Mouse (Mus musculus): Measurements from ENCODE around the gene Ckap4. TPM values are rescaled to one million over a fixed set of nuclear protein-coding genes. Genes with fewer than 3 reads are reported as not detected.

The Ckap4 gene
- total RNA-seq, 2 experiments from 2014 or later = 20.2 to 20.3 TPM

GRCm38 (mm10) chr10:84542802-84543658, 9.2 kb upstream of the Ckap4 start:
- DNase-seq (ENCODE audit: low spot score in 2 of 2) = no peak
- Histone ChIP-seq H3K4me3 (no peak overlapping the region), H3K27ac (no peak overlapping the region)
- peak; percentile 56 for TF ChIP-seq CTCF (conservative IDR thresholded peaks at IDR 0.05)

GRCm38 (mm10) chr10:84539651-84540050, 5.8 kb upstream of the Ckap4 start:
- TF ChIP-seq CTCF (conservative IDR thresholded peaks at IDR 0.05) = no peak
- DNase-seq (ENCODE audit: low spot score in 2 of 2) = no peak
- no peak overlapping the region for H3K4me3 ChIP-seq
- H3K27ac ChIP-seq = no peak overlapping the region

GRCm38 (mm10) chr10:84535859-84536258, 2.0 kb upstream of the Ckap4 start:
- H3K27ac ChIP-seq = 0 out of 2 replicates have a peak overlapping the region, but pooled peaks have one; percentile 18

GRCm38 (mm10) chr10:84535458-84535857, 1.6 kb upstream of the Ckap4 start:
- DNase-seq (ENCODE audit: low spot score in 2 of 2) = no peak
- no peak for TF ChIP-seq CTCF (conservative IDR thresholded peaks at IDR 0.05)
- H3K27ac ChIP-seq = peak overlapping the region; percentile 23; the same call in 1 of the 2 replicates
- no peak overlapping the region for H3K4me3 ChIP-seq

More at GRCm38 (mm10) chr10:84535859-84536258, 2.0 kb upstream of the Ckap4 start:
- no peak for DNase-seq (ENCODE audit: low spot score in 2 of 2)
- H3K4me3 ChIP-seq = no peak overlapping the region
- TF ChIP-seq CTCF (conservative IDR thresholded peaks at IDR 0.05) = no peak

GRCm38 (mm10) chr10:84532911-84533882, 665 bp downstream of the Ckap4 start:
- no peak for TF ChIP-seq CTCF (conservative IDR thresholded peaks at IDR 0.05)
- Histone ChIP-seq H3K4me3 (peak overlapping the region; percentile 66), H3K27ac (peak overlapping the region; percentile 64)
- DNase-seq (ENCODE audit: low spot score in 2 of 2) = no peak

- no peak for TF ChIP-seq CTCF (conservative IDR thresholded peaks at IDR 0.05)
- peak overlapping the region; percentile 66 for H3K4me3 ChIP-seq
- DNase-seq (ENCODE audit: low spot score in 2 of 2) = no peak
- peak overlapping the region; percentile 64; the same call in 1 of the 2 replicates for H3K27ac ChIP-seq
Measured at GRCm38 (mm10) chr10:84532191-84532889, 1.5 kb downstream of the Ckap4 start.

GRCm38 (mm10) chr10:84531576-84531975, 2.3 kb downstream of the Ckap4 start:
- DNase-seq (ENCODE audit: low spot score in 2 of 2) = no peak
- Histone ChIP-seq H3K27ac (no peak overlapping the region), H3K4me3 (no peak overlapping the region)
- TF ChIP-seq CTCF (conservative IDR thresholded peaks at IDR 0.05) = no peak

GRCm38 (mm10) chr10:84530388-84530787, 3.5 kb downstream of the Ckap4 start:
- H3K27ac ChIP-seq = no peak overlapping the region
- DNase-seq (ENCODE audit: low spot score in 2 of 2) = no peak
- no peak overlapping the region for H3K4me3 ChIP-seq
- TF ChIP-seq CTCF (conservative IDR thresholded peaks at IDR 0.05) = no peak

- no peak overlapping the region for H3K4me3 ChIP-seq
- TF ChIP-seq CTCF (conservative IDR thresholded peaks at IDR 0.05) = no peak
- no peak overlapping the region for H3K27ac ChIP-seq
- DNase-seq (ENCODE audit: low spot score in 2 of 2) = no peak
Measured at GRCm38 (mm10) chr10:84527631-84528030, 6.2 kb downstream of the Ckap4 start.

- H3K4me3 ChIP-seq = no peak overlapping the region
Measured at GRCm38 (mm10) chr10:84527070-84527469, 6.8 kb downstream of the Ckap4 start.

GRCm38 (mm10) chr10:84526488-84526887, 7.4 kb downstream of the Ckap4 start:
- TF ChIP-seq CTCF (conservative IDR thresholded peaks at IDR 0.05) = no peak

More at GRCm38 (mm10) chr10:84527070-84527469, 6.8 kb downstream of the Ckap4 start:
- no peak for TF ChIP-seq CTCF (conservative IDR thresholded peaks at IDR 0.05)
- DNase-seq (ENCODE audit: low spot score in 2 of 2) = no peak
- no peak overlapping the region for H3K27ac ChIP-seq

GRCm38 (mm10) chr10:84523682-84524081, 10.2 kb downstream of the Ckap4 start:
- H3K27ac ChIP-seq = no peak overlapping the region
- TF ChIP-seq CTCF (conservative IDR thresholded peaks at IDR 0.05) = peak; percentile 69
- DNase-seq (ENCODE audit: low spot score in 2 of 2) = no peak
- no peak overlapping the region for H3K4me3 ChIP-seq

More at GRCm38 (mm10) chr10:84526488-84526887, 7.4 kb downstream of the Ckap4 start:
- Histone ChIP-seq H3K27ac (no peak overlapping the region), H3K4me3 (no peak overlapping the region)
- DNase-seq (ENCODE audit: low spot score in 2 of 2) = no peak

Measured in layer of hippocampus, adult 2 months (tissue).